Mouse (Mus musculus) stomach, postnatal 0 days (tissue): ENCODE results near the gene Galnt3. TPM values are rescaled to one million over a fixed set of nuclear protein-coding genes. Genes with fewer than 3 reads are reported as not detected.
A peak's percentile ranks its signal among the peaks of the same experiment; 100 is the strongest.

Source experiments
- ATAC-seq: fragments of 200-750 bp; cut with Nextera tagmentation; 2 replicates; pipeline ENCODE4 v1.8.0; 2017; ENCODE audit not compliant: low FRiP score, low TSS enrichment
- DNase-seq: peaks from one replicate; pipeline ENCODE4 v3.0.0-alpha.2; 2016; ENCODE audit warnings: low spot score
- H3K27ac ChIP-seq: fragments of 300-500 bp; sonication (generic); replicated peaks from 2 replicates; pipeline ENCODE4 v1.5.1; 2014; ENCODE audit warnings: mild to moderate bottlenecking, control low read depth
- H3K27me3 ChIP-seq: fragments of 300-500 bp; sonication (generic); 2 replicates; pipeline ENCODE4 v1.6.1; 2014; ENCODE audit warnings: low read length; ENCODE audit not compliant: control insufficient read depth, insufficient read depth
- H3K36me3 ChIP-seq: fragments of 300-500 bp; sonication (generic); 2 replicates; pipeline ENCODE4 v1.6.1; 2014; ENCODE audit warnings: low read length, mixed read lengths; ENCODE audit not compliant: control insufficient read depth, insufficient read depth
- H3K4me1 ChIP-seq: fragments of 300-500 bp; sonication (generic); replicated peaks from 2 replicates; pipeline ENCODE4 v1.6.1; 2014; ENCODE audit warnings: antibody characterized with exemption; ENCODE audit not compliant: control insufficient read depth, insufficient read depth
- H3K4me2 ChIP-seq: fragments of 300-500 bp; sonication (generic); replicated peaks from 2 replicates; pipeline ENCODE4 v1.6.1; 2014; ENCODE audit warnings: low read depth, mild to moderate bottlenecking, control low read depth, moderate library complexity
- H3K4me3 ChIP-seq: fragments of 300-500 bp; sonication (generic); 2 replicates; pipeline ENCODE4 v1.5.1; 2014; ENCODE audit warnings: low read depth, low read length, control low read depth
- H3K9ac ChIP-seq: fragments of 300-500 bp; sonication (generic); 2 replicates; pipeline ENCODE4 v1.6.1; 2014; ENCODE audit warnings: mild to moderate bottlenecking, low read length, control low read depth, mixed read lengths
- H3K9me3 ChIP-seq: fragments of 300-500 bp; sonication (generic); 2 replicates; pipeline ENCODE4 v1.6.1; 2016; ENCODE audit warnings: low read length; ENCODE audit not compliant: control insufficient read depth
- CTCF ChIP-seq: IDR thresholded peaks from 2 replicates; pipeline ENCODE4 v1.5.1; 2016; ENCODE audit warnings: antibody characterized with exemption, low read depth, mild to moderate bottlenecking, moderate library complexity
- EP300 ChIP-seq: optimal IDR thresholded peaks from 2 replicates; pipeline ENCODE3; 2016; ENCODE audit warnings: antibody characterized with exemption
- WGBS: fragments of 180-500 bp; shearing (Covaris S2); extraction: QIAGEN DNeasy Blood & Tissue Kit; methylation state at CpG from one replicate; pipeline ENCODE4 v1.1.7; 2014; 5-methylcytosine and 5-hydroxymethylcytosine counted together
- polyA plus RNA-seq: library from polyadenylated mRNA; unstranded; fragments of >200 nt; fragmentation: Nextera tagmentation; extraction: Ambion mirVana; gene quantifications from 2 replicates; pipeline ENCODE4 v1.2.1, GENCODE M21; 2015

Galnt3 gene
- polyA plus RNA-seq, 1 experiment from 2014 or later = 11.3 TPM

GRCm38 (mm10) chr2:66101686-66102304 is 23.0 kb downstream of the Galnt3 start:
- ATAC-seq = no peak
- Histone ChIP-seq H3K27ac (no peak overlapping the region), H3K4me1 (no peaks in the 10 kb centered on the region), H3K4me2 (no peak overlapping the region), H3K4me3 (no peak overlapping the region), H3K36me3 (no peaks in the 10 kb centered on the region), H3K27me3 (no peaks in the 10 kb centered on the region), H3K9me3 (no peaks in the 10 kb centered on the region), H3K9ac (no peak overlapping the region)
- TF ChIP-seq CTCF (no peak), EP300 (no peak)
- DNase-seq = no peak
- 93% methylated on average over 9 of the region's 9 CpGs for WGBS

- DNase-seq (no peak), ATAC-seq (no peak)
- Histone ChIP-seq H3K4me2 (no peak overlapping the region), H3K27ac (no peak overlapping the region), H3K4me3 (no peak overlapping the region), H3K4me1 (no peaks in the 10 kb centered on the region), H3K9me3 (no peaks in the 10 kb centered on the region), H3K36me3 (no peaks in the 10 kb centered on the region), H3K27me3 (no peaks in the 10 kb centered on the region), H3K9ac (no peak overlapping the region)
- 60% methylated on average over 17 of the region's 17 CpGs for WGBS
- TF ChIP-seq CTCF (no peak), EP300 (no peak)
Observed at GRCm38 (mm10) chr2:66100671-66101351, 24.0 kb downstream of the Galnt3 start.

- no peaks in the 10 kb centered on the region for H3K9me3 ChIP-seq
- WGBS = 59% methylated on average over 7 of the region's 7 CpGs
- no peaks in the 10 kb centered on the region for H3K27me3 ChIP-seq
- ATAC-seq (no peak), DNase-seq (no peak)
- TF ChIP-seq CTCF = no peak
- TF ChIP-seq EP300 = no peak
- no peak overlapping the region for H3K27ac ChIP-seq
- no peak overlapping the region for H3K4me2 ChIP-seq
- no peak overlapping the region for H3K4me3 ChIP-seq
- no peaks in the 10 kb centered on the region for H3K4me1 ChIP-seq
- H3K36me3 ChIP-seq = no peaks in the 10 kb centered on the region
- H3K9ac ChIP-seq = no peak overlapping the region
Observed at GRCm38 (mm10) chr2:66100239-66100638, 24.6 kb downstream of the Galnt3 start.

- no peak overlapping the region for H3K9ac ChIP-seq
- no peaks in the 10 kb centered on the region for H3K9me3 ChIP-seq
- H3K36me3 ChIP-seq = no peaks in the 10 kb centered on the region
- TF ChIP-seq CTCF (no peak), EP300 (no peak)
- H3K27ac ChIP-seq = no peak overlapping the region
- WGBS = 41% methylated on average over 4 of the region's 4 CpGs
- H3K4me1 ChIP-seq = no peaks in the 10 kb centered on the region
- no peak for ATAC-seq
- no peak overlapping the region for H3K4me3 ChIP-seq
- H3K4me2 ChIP-seq = no peak overlapping the region
- no peak for DNase-seq
- no peaks in the 10 kb centered on the region for H3K27me3 ChIP-seq
Observed at GRCm38 (mm10) chr2:66094622-66095181, 30.1 kb downstream of the Galnt3 start.

- ATAC-seq (no peak), DNase-seq (peak; percentile 26)
- Histone ChIP-seq H3K4me2 (no peak overlapping the region), H3K4me3 (no peak overlapping the region), H3K27me3 (no peaks in the 10 kb centered on the region), H3K9ac (no peak overlapping the region), H3K4me1 (no peaks in the 10 kb centered on the region), H3K36me3 (no peaks in the 10 kb centered on the region), H3K27ac (no peak overlapping the region), H3K9me3 (no peaks in the 10 kb centered on the region)
- WGBS = 33% methylated on average over 5 of the region's 5 CpGs
- TF ChIP-seq EP300 (no peak), CTCF (no peak)
Observed at GRCm38 (mm10) chr2:66091296-66091695, 33.5 kb downstream of the Galnt3 start.

- WGBS = 59% methylated on average over 4 of the region's 4 CpGs
- Histone ChIP-seq H3K9me3 (no peaks in the 10 kb centered on the region), H3K27ac (no peak overlapping the region), H3K9ac (no peak overlapping the region), H3K4me1 (no peaks in the 10 kb centered on the region), H3K27me3 (no peaks in the 10 kb centered on the region), H3K36me3 (no peaks in the 10 kb centered on the region), H3K4me3 (no peak overlapping the region), H3K4me2 (no peak overlapping the region)
- DNase-seq (no peak), ATAC-seq (no peak)
- no peak for TF ChIP-seq CTCF
- TF ChIP-seq EP300 = no peak
Observed at GRCm38 (mm10) chr2:66081876-66082275, 42.9 kb downstream of the Galnt3 start.
